Mouse (Mus musculus) G1E (cell line): ENCODE results near the gene Emilin2.

Experiments used
- CTCF ChIP-seq: IDR thresholded peaks from 2 replicates; pipeline ENCODE4 v1.5.1; 2012; ENCODE audit warnings: low read depth, low read length, inconsistent platforms, mixed read lengths
- GATA1 ChIP-seq: IDR thresholded peaks from 2 replicates; pipeline ENCODE4 v1.6.1; 2012; ENCODE audit warnings: borderline replicate concordance, low read length, inconsistent platforms, mixed read lengths
- GATA2 ChIP-seq: IDR thresholded peaks from 2 replicates; pipeline ENCODE4 v1.6.1; 2012; ENCODE audit warnings: low read depth, low read length, inconsistent platforms, borderline replicate concordance
- POLR2AphosphoS5 ChIP-seq: IDR thresholded peaks from 2 replicates; pipeline ENCODE4 v1.6.1; 2012; ENCODE audit warnings: low read depth, low read length, inconsistent platforms; ENCODE audit not compliant: insufficient replicate concordance

DNA sequence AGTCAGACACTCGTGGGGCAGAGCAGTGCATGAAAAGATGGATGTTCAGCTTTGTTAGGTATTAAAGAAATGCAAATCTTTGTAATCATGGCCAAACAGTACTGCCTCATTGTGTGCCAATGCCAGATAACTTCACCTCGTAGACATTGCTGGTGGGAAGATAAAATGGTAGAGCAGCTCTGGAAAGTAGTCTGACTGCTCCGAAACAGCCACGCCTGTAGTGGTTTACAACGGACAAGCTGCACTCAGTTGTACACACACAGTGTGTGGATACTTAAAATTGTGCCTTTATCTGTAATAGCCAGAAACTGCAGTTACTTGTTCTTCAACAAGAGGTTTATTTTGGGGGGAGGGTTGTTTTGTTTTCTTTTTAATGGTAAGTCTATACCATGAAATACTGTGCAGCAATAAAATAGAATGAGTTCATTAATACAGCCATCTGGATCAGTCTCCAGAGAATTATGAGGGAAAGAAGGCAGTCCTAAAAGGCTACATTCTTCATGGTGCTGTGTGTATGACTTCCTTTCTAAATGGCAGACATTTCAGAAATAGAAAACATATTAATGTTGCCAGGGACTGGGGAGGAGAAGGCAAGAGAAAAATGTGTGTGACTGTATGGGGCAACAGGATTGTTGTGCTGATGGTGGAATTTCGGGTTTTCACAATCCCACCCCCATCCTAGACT, 99.7 kb downstream of the Emilin2 start:
- no peak for TF ChIP-seq CTCF
- TF ChIP-seq GATA1: no peak
- TF ChIP-seq POLR2AphosphoS5: no peak
- no peak for TF ChIP-seq GATA2
